Comparison of ENCODE assay signal across 8 mouse cellular contexts in genomic region chr8:84945633-84946527, GRCm38 (mm10). TPM values are rescaled to one million over a fixed set of nuclear protein-coding genes. Genes with fewer than 3 reads are reported as not detected.
DNase-seq lines count a peak whose midpoint lies in the region; ATAC-seq and TF ChIP-seq lines count a peak whose summit lies in the region.

No protein-coding gene starts in this region.

- TF ChIP-seq EP300 in CH12.LX (IDR thresholded peaks at IDR 0.05; ENCODE audit: low read length), result no peak

- peak overlapping the region; percentile 76 for H3K4me2 ChIP-seq in heart, embryonic 13.5 days
- peak overlapping the region; percentile 16 for H3K4me2 ChIP-seq in CH12.LX (ENCODE audit: insufficient read depth, low read depth, poor library complexity, severe bottlenecking)
- peak overlapping the region; percentile 91 for H3K4me2 ChIP-seq in hindbrain, embryonic 11.5 days (replicated peaks; ENCODE audit: low read depth, low read length)
- peak overlapping the region; percentile 99 for H3K4me2 ChIP-seq in midbrain, embryonic 12.5 days (replicated peaks)

- in situ Hi-C loops in CH12.LX (cut with MboI; ENCODE audit: low pct_ligation_motif_present, low pct_unique_long_range_greater_than_20kb, low sequenced_read_pairs), result no loop called here

- no peak for TF ChIP-seq CTCF in CH12.LX (conservative IDR thresholded peaks at IDR 0.05 in 1 of 2, IDR thresholded peaks at IDR 0.05 in 1 of 2; ENCODE audit: low read depth in 2 of 2, low read length in 2 of 2)

- 1% methylated on average over 57 of the region's 67 CpGs for WGBS in heart, embryonic 13.5 days
- WGBS in hindbrain, embryonic 11.5 days, result 1% methylated on average over 36 of the region's 67 CpGs
- WGBS in midbrain, embryonic 12.5 days, result 0% methylated on average over 38 of the region's 67 CpGs

- dilution Hi-C loops in CH12.LX (cut with MboI; ENCODE audit: extremely low pct_ligation_motif_present, extremely low pct_unique_long_range_greater_than_20kb, low sequenced_read_pairs), result no loop called here

- DNase-seq in heart, adult 9 months (ENCODE audit: low spot score in 2 of 2), result no peak
- no peak for DNase-seq in CH12.LX (ENCODE audit: extremely low read depth)
- DNase-seq in cerebellum, postnatal 25 days, result peak; percentile 76 to 85
- DNase-seq in hindbrain, embryonic 11.5 days (ENCODE audit: low spot score), result peak; percentile 81
- DNase-seq in kidney, adult 8-10 months, result no peak

- TF ChIP-seq RAD21 in CH12.LX (IDR thresholded peaks at IDR 0.05; ENCODE audit: low read depth, low read length), result no peak

- H3K27me3 ChIP-seq in heart, embryonic 13.5 days (replicated peaks), result peaks cover 93% of the 10 kb centered on the region
- H3K27me3 ChIP-seq in CH12.LX (replicated peaks), result peaks cover 69% of the 10 kb centered on the region
- peaks cover 45% of the 10 kb centered on the region for H3K27me3 ChIP-seq in hindbrain, embryonic 11.5 days (ENCODE audit: control insufficient read depth, insufficient read depth, low read length)
- H3K27me3 ChIP-seq in midbrain, embryonic 12.5 days, result peaks cover 75% of the 10 kb centered on the region

- H3K36me3 ChIP-seq in heart, embryonic 13.5 days, result no peaks in the 10 kb centered on the region
- H3K36me3 ChIP-seq in CH12.LX (replicated peaks in 1 of 2; ENCODE audit: control insufficient read depth in 1 of 2, insufficient read depth in 1 of 2, low read length in 1 of 2), result no peaks in the 10 kb centered on the region
- no peaks in the 10 kb centered on the region for H3K36me3 ChIP-seq in hindbrain, embryonic 11.5 days (ENCODE audit: control insufficient read depth, insufficient read depth, low read length)
- no peaks in the 10 kb centered on the region for H3K36me3 ChIP-seq in midbrain, embryonic 12.5 days

- no peak for ATAC-seq in heart, embryonic 13.5 days (ENCODE audit: extremely low read depth, insufficient number of reproducible peaks, low FRiP score, low TSS enrichment)
- peak; percentile 71 for ATAC-seq in hindbrain, embryonic 11.5 days (ENCODE audit: low FRiP score)
- ATAC-seq in midbrain, embryonic 12.5 days (ENCODE audit: low FRiP score, low read depth), result peak; percentile 67
- no peak for ATAC-seq in erythroblast, adult 5-6 weeks (replicated peaks; ENCODE audit: low FRiP score, poor library complexity, severe bottlenecking)

- H3K9me3 ChIP-seq in heart, embryonic 13.5 days, result no peaks in the 10 kb centered on the region
- H3K9me3 ChIP-seq in CH12.LX (replicated peaks; ENCODE audit: low read length), result peaks cover 2% of the 10 kb centered on the region
- no peaks in the 10 kb centered on the region for H3K9me3 ChIP-seq in hindbrain, embryonic 11.5 days (ENCODE audit: control insufficient read depth, low read length)
- no peaks in the 10 kb centered on the region for H3K9me3 ChIP-seq in midbrain, embryonic 12.5 days

- no peak overlapping the region for H3K27ac ChIP-seq in heart, embryonic 13.5 days (replicated peaks)
- no peak overlapping the region for H3K27ac ChIP-seq in CH12.LX (ENCODE audit: insufficient read depth, low read depth)
- 0 out of 2 replicates have a peak overlapping the region, but pooled peaks have one; percentile 42 for H3K27ac ChIP-seq in hindbrain, embryonic 11.5 days (ENCODE audit: low read depth, low read length)
- peak overlapping the region; percentile 58 for H3K27ac ChIP-seq in midbrain, embryonic 12.5 days (replicated peaks)

- H3K4me1 ChIP-seq in heart, embryonic 13.5 days, result peaks cover 19% of the 10 kb centered on the region
- H3K4me1 ChIP-seq in CH12.LX (ENCODE audit: control insufficient read depth in 1 of 2, insufficient read depth in 2 of 2), result peaks cover 0 to 7% of the 10 kb centered on the region in 2 experiments; a peak in 2 of 4 replicates
- H3K4me1 ChIP-seq in hindbrain, embryonic 11.5 days (replicated peaks; ENCODE audit: control insufficient read depth, insufficient read depth, low read length), result peaks cover 5% of the 10 kb centered on the region; the same call in 1 of the 2 replicates
- peaks cover 29% of the 10 kb centered on the region for H3K4me1 ChIP-seq in midbrain, embryonic 12.5 days

- peak overlapping the region; percentile 51 for H3K4me3 ChIP-seq in heart, embryonic 13.5 days
- H3K4me3 ChIP-seq in CH12.LX (replicated peaks in 1 of 3; ENCODE audit: low read depth in 2 of 3, low read length in 2 of 3, poor library complexity in 1 of 3), result no peak overlapping the region
- H3K4me3 ChIP-seq in hindbrain, embryonic 11.5 days (ENCODE audit: low read depth, low read length), result peak overlapping the region; percentile 59
- H3K4me3 ChIP-seq in midbrain, embryonic 12.5 days, result peak overlapping the region; percentile 70

- no peaks in the 10 kb centered on the region for H3K79me2 ChIP-seq in CH12.LX (replicated peaks; ENCODE audit: control insufficient read depth, extremely low read depth, insufficient read depth, poor library complexity, severe bottlenecking)

- 0 out of 2 replicates have a peak overlapping the region, but pooled peaks have one; percentile 54 for H3K9ac ChIP-seq in heart, embryonic 13.5 days
- H3K9ac ChIP-seq in CH12.LX (ENCODE audit: insufficient read depth, low read depth), result no peak overlapping the region
- H3K9ac ChIP-seq in hindbrain, embryonic 11.5 days (ENCODE audit: low read depth, low read length), result peak overlapping the region; percentile 59
- H3K9ac ChIP-seq in midbrain, embryonic 12.5 days (replicated peaks), result peak overlapping the region; percentile 80

- TF ChIP-seq POLR2A in CH12.LX (IDR thresholded peaks at IDR 0.05; ENCODE audit: low read depth, low read length), result no peak

TF ChIP-seq in CH12.LX, 34 proteins besides CTCF, POLR2A, EP300 and RAD21 (continues in another document):
- TF ChIP-seq KAT2A (IDR thresholded peaks at IDR 0.05; ENCODE audit: insufficient replicate concordance, low read length) (no peak), MEF2A (IDR thresholded peaks at IDR 0.05; ENCODE audit: borderline replicate concordance, low read depth, low read length) (no peak), MAZ (IDR thresholded peaks at IDR 0.05; ENCODE audit: low read depth, low read length) (no peak), UBTF (IDR thresholded peaks at IDR 0.05; ENCODE audit: low read depth, low read length) (no peak), CHD1 (IDR thresholded peaks at IDR 0.05; ENCODE audit: low read depth, low read length) (no peak), USF1 (IDR thresholded peaks at IDR 0.05; ENCODE audit: low read depth, low read length) (no peak), JUN (IDR thresholded peaks at IDR 0.05; ENCODE audit: insufficient read depth, low read depth, low read length) (no peak)

RNA-seq across cellular contexts. Expression of gene Rtbdn, which starts 0.9 kb away (rescaled TPM):
- polyA plus RNA-seq in heart, embryonic 13.5 days (2015; fragmentation: Nextera tagmentation; extraction: Ambion mirVana), result 0.17 and 0.32 TPM in 2 replicates
- total RNA-seq in CH12.LX (2012; rRNA removed), result 0.17 and 0.21 TPM in 2 replicates
- total RNA-seq in CH12.LX (2014; rRNA removed), result not detected in 2 replicates
- polyA plus RNA-seq in CH12.LX (2012; ENCODE audit: insufficient read length, low read depth), result 0.93 and 1.8 TPM in 2 replicates
- polyA plus RNA-seq in hindbrain, embryonic 11.5 days (2014; fragmentation: Nextera tagmentation; extraction: Ambion mirVana), result 0.14 TPM in 1 of 2 replicates, not detected in the other
- 1.3 and 1.7 TPM in 2 replicates for polyA plus RNA-seq in midbrain, embryonic 12.5 days (2016; fragmentation: Nextera tagmentation; extraction: Ambion mirVana)
- not detected in 2 replicates for total RNA-seq in erythroblast, adult 5-6 weeks (2015; ENCODE audit: low replicate concordance)
- not detected in 2 replicates for total RNA-seq in erythroblast, adult 5-6 weeks (2017; ENCODE audit: low replicate concordance)

RNA-seq across cellular contexts. Expression of gene Mast1, which starts 8.7 kb away (rescaled TPM):
- 0.11 and 0.19 TPM in 2 replicates for polyA plus RNA-seq in heart, embryonic 13.5 days (2015; fragmentation: Nextera tagmentation; extraction: Ambion mirVana)
- total RNA-seq in CH12.LX (2012; rRNA removed) (0.08 and 0.21 TPM in 2 replicates), CH12.LX (2014; rRNA removed) (not detected in 2 replicates)
- polyA plus RNA-seq in CH12.LX (2012; ENCODE audit: insufficient read length, low read depth), result 0.34 and 0.55 TPM in 2 replicates
- polyA plus RNA-seq in hindbrain, embryonic 11.5 days (2014; fragmentation: Nextera tagmentation; extraction: Ambion mirVana), result 10.2 and 11.4 TPM in 2 replicates
- 29.3 and 34.3 TPM in 2 replicates for polyA plus RNA-seq in midbrain, embryonic 12.5 days (2016; fragmentation: Nextera tagmentation; extraction: Ambion mirVana)
- not detected in 2 replicates for total RNA-seq in erythroblast, adult 5-6 weeks (2015; ENCODE audit: low replicate concordance)
- 0.28 TPM in 1 of 2 replicates, not detected in the other for total RNA-seq in erythroblast, adult 5-6 weeks (2017; ENCODE audit: low replicate concordance)

RNA-seq across cellular contexts. Expression of gene Gm49661, which starts 23.4 kb away (rescaled TPM):
- not detected in 2 replicates for polyA plus RNA-seq in heart, embryonic 13.5 days (2015; fragmentation: Nextera tagmentation; extraction: Ambion mirVana)
- total RNA-seq in CH12.LX (2012; rRNA removed) (1.8 and 3.1 TPM in 2 replicates), CH12.LX (2014; rRNA removed) (not detected in 2 replicates)
- not detected in 2 replicates for polyA plus RNA-seq in CH12.LX (2012; ENCODE audit: insufficient read length, low read depth)
- polyA plus RNA-seq in hindbrain, embryonic 11.5 days (2014; fragmentation: Nextera tagmentation; extraction: Ambion mirVana), result not detected in 2 replicates
- polyA plus RNA-seq in midbrain, embryonic 12.5 days (2016; fragmentation: Nextera tagmentation; extraction: Ambion mirVana), result not detected in 2 replicates
- total RNA-seq in erythroblast, adult 5-6 weeks (2015; ENCODE audit: low replicate concordance), result not detected in 2 replicates
- not detected in 2 replicates for total RNA-seq in erythroblast, adult 5-6 weeks (2017; ENCODE audit: low replicate concordance)

RNA-seq across cellular contexts. Expression of gene Prdx2, which starts 23.5 kb away (rescaled TPM):
- polyA plus RNA-seq in heart, embryonic 13.5 days (2015; fragmentation: Nextera tagmentation; extraction: Ambion mirVana), result 733 and 747 TPM in 2 replicates
- total RNA-seq in CH12.LX (2012; rRNA removed), result 218 and 231 TPM in 2 replicates
- 231 and 232 TPM in 2 replicates for total RNA-seq in CH12.LX (2014; rRNA removed)
- 158 and 159 TPM in 2 replicates for polyA plus RNA-seq in CH12.LX (2012; ENCODE audit: insufficient read length, low read depth)
- polyA plus RNA-seq in hindbrain, embryonic 11.5 days (2014; fragmentation: Nextera tagmentation; extraction: Ambion mirVana), result 1,367 and 1,409 TPM in 2 replicates
- polyA plus RNA-seq in midbrain, embryonic 12.5 days (2016; fragmentation: Nextera tagmentation; extraction: Ambion mirVana), result 1,292 and 1,309 TPM in 2 replicates
- total RNA-seq in erythroblast, adult 5-6 weeks (2015; ENCODE audit: low replicate concordance), result 1,192 and 1,430 TPM in 2 replicates
- total RNA-seq in erythroblast, adult 5-6 weeks (2017; ENCODE audit: low replicate concordance), result 2,193 and 2,235 TPM in 2 replicates

RNA-seq across cellular contexts. Expression of gene Rnaseh2a, which starts 23.7 kb away (rescaled TPM):
- 82.8 and 83.4 TPM in 2 replicates for polyA plus RNA-seq in heart, embryonic 13.5 days (2015; fragmentation: Nextera tagmentation; extraction: Ambion mirVana)
- total RNA-seq in CH12.LX (2012; rRNA removed) (104 and 115 TPM in 2 replicates), CH12.LX (2014; rRNA removed) (71.6 and 76.2 TPM in 2 replicates)
- 83.1 and 88.1 TPM in 2 replicates for polyA plus RNA-seq in CH12.LX (2012; ENCODE audit: insufficient read length, low read depth)
- polyA plus RNA-seq in hindbrain, embryonic 11.5 days (2014; fragmentation: Nextera tagmentation; extraction: Ambion mirVana), result 98.5 and 104 TPM in 2 replicates
- polyA plus RNA-seq in midbrain, embryonic 12.5 days (2016; fragmentation: Nextera tagmentation; extraction: Ambion mirVana), result 91.9 and 98.7 TPM in 2 replicates
- 31.8 and 67.2 TPM in 2 replicates for total RNA-seq in erythroblast, adult 5-6 weeks (2015; ENCODE audit: low replicate concordance)
- total RNA-seq in erythroblast, adult 5-6 weeks (2017; ENCODE audit: low replicate concordance), result 37.4 and 37.9 TPM in 2 replicates

Comparison
In these comparisons a context has a peak if more than half of its experiments do, and no peak if none do; other contexts are left out.
1. ATAC-seq: peak in hindbrain, embryonic 11.5 days (single experiment) and midbrain, embryonic 12.5 days (single experiment); none in heart, embryonic 13.5 days (single experiment) and erythroblast, adult 5-6 weeks (single experiment).
2. H3K27ac ChIP-seq: peak in hindbrain, embryonic 11.5 days (single experiment) and midbrain, embryonic 12.5 days (single experiment); none in heart, embryonic 13.5 days (single experiment) and CH12.LX (single experiment).
3. H3K4me2 ChIP-seq: peak in every context shown above with its lines; median percentile 99 in midbrain, embryonic 12.5 days; 91 in hindbrain, embryonic 11.5 days; 76 in heart, embryonic 13.5 days; 16 in CH12.LX.
4. H3K4me3 ChIP-seq: peak in heart, embryonic 13.5 days (single experiment), hindbrain, embryonic 11.5 days (single experiment) and midbrain, embryonic 12.5 days (single experiment); none in CH12.LX (0 of 3).
5. DNase-seq: peak in cerebellum, postnatal 25 days (2 of 2) and hindbrain, embryonic 11.5 days (single experiment); none in heart, adult 9 months (0 of 2), CH12.LX (single experiment) and kidney, adult 8-10 months (0 of 2).